Mouse (Mus musculus): ENCODE measurements around the gene Zranb1.

DNA sequence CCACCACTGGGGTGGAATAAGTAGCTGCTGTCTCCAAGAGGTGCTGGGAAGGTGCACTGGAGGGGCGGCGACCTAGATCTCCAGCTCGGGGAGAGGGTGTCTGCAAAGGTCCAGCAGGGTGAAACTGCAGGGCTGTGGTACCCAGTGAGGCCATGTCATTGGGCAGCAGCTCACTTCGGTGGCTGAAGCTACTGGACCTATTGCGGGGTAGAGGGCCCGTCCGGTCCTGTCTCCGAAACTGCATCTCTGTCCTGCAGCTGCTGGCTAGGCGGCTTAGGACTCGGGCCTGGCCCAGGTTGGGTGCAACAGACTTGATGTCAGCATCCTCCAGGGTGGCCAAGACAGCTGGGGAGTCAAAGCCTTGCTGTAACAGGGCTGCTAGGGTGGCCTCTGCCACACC lies 83.0 kb downstream of the Zranb1 start:
- TF ChIP-seq CTCF (IDR thresholded peaks at IDR 0.05; ENCODE audit: low read depth) (no peak), EP300 (IDR thresholded peaks at IDR 0.05; ENCODE audit: low read depth) (no peak)

All from liver, postnatal 0 days (tissue).